Mouse (Mus musculus) heart, postnatal 25 days (tissue): Measurements from ENCODE around the gene Apex1. TPM values are rescaled to one million over a fixed set of nuclear protein-coding genes. Genes with fewer than 3 reads are reported as not detected.
"Not testable (repeated sequence)": the region's sequence is repeated elsewhere in the genome, so short reads cannot be mapped to it uniquely, and the experiment has no call there.

Experiments
- DNase-seq: peaks from one replicate; pipeline ENCODE4 v3.0.0; 2022; ENCODE audit warnings: low spot score
- intact Hi-C: fragments of 180-260 bp; cut with DNase I; formaldehyde crosslinking; loops from one replicate; pipeline ENCODE4 v1.15.1; 2025
- total RNA-seq, 2 experiments: library from RNA; stranded (reverse); gene quantifications; 2 replicates each; pipeline ENCODE4 v1.2.3; 2021

The Apex1 gene
- 10 to 100 TPM; 22.6 to 23.2 TPM for total RNA-seq

DNA sequence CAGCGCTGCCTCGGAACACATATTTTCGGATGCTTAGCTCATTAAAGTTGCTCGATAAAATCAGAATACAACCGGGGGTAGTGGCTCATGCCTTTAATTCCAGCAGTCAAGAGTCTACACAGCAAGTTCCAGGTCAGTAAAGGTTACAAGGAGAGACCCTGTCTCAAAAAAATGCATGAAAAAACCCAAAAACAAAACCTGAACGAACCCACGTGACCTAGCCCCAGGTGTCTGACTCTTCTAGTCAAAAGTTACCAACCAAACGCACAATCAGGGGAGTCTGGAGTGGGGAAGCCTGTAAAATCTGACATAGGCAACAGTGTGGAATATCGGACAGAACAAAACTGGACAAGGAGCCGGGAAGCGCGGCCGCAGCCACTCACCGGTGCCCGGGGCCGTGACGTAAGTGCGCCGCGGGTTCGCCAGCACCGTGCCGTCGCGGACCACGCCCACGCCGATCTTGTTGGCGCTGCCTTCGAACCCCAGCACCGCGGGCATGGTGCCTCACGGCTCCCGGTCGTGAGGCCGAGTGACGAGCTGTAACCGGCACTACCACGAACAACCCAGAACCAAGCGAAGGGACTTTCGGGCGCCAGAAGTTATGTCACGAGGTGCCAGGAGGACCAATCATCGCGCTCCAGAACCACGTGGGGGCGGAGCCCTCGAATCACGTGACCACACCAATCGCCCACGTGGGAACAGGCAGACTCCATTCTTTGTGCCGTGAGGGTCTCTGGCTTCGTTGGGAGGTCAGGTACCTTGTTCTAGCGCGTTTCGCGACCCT lies at the start of gene Apex1, which contains the start of gene Osgep:
Apex1 (plus strand) TSS at position 688 of the 784 bp plus-strand sequence.
Osgep (minus strand) TSS at position 613 of the 784 bp plus-strand sequence.
- DNase-seq: peak; percentile 93
- intact Hi-C loops: loop anchor here (5.0 kb wide), 3 partner anchors 52 to 163 kb away; partner anchors contain the start of genes Ccnb1ip1, Parp2 and Tep1

GRCm38 (mm10) chr14:50875175-50875574 lies 49.6 kb upstream of the Apex1 start:
- DNase-seq: no peak
- intact Hi-C loops: no loop called here

GRCm38 (mm10) chr14:50875591-50876230 lies 49.1 kb upstream of the Apex1 start:
- DNase-seq: no peak
- intact Hi-C loops: no loop called here

- intact Hi-C loops: no loop called here
- DNase-seq: no peak
Observed at GRCm38 (mm10) chr14:50876236-50876950, 48.4 kb upstream of the Apex1 start.

GRCm38 (mm10) chr14:50891621-50892020 lies 33.1 kb upstream of the Apex1 start:
- intact Hi-C loops: no loop called here
- no peak for DNase-seq

DNA sequence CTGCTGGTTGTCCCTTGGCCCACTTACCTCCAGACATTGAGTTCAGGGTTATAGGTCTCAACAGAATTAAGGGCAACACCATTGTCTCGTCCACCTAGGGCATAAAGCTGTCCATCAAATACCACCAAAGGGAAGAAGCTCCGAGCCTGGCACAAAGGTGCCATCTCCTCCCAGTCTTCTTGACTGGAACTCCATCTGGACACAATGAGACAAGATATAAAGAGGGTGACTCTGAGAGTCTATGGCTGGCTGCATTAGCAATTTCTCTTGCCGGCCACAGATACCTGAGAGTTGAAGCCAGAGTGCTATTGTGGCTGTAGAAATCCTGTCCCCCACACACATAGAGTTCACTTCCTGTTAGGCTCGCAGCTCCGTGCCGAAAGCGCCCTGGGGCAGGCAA lies 32.7 kb upstream of the Apex1 start:
- intact Hi-C loops: no loop called here
- no peak for DNase-seq

GRCm38 (mm10) chr14:50892541-50893459 lies 32.0 kb upstream of the Apex1 start:
- intact Hi-C loops: no loop called here
- no peak for DNase-seq

- intact Hi-C loops: no loop called here
- no peak for DNase-seq
Observed at GRCm38 (mm10) chr14:50895407-50895806, 29.4 kb upstream of the Apex1 start.

DNA sequence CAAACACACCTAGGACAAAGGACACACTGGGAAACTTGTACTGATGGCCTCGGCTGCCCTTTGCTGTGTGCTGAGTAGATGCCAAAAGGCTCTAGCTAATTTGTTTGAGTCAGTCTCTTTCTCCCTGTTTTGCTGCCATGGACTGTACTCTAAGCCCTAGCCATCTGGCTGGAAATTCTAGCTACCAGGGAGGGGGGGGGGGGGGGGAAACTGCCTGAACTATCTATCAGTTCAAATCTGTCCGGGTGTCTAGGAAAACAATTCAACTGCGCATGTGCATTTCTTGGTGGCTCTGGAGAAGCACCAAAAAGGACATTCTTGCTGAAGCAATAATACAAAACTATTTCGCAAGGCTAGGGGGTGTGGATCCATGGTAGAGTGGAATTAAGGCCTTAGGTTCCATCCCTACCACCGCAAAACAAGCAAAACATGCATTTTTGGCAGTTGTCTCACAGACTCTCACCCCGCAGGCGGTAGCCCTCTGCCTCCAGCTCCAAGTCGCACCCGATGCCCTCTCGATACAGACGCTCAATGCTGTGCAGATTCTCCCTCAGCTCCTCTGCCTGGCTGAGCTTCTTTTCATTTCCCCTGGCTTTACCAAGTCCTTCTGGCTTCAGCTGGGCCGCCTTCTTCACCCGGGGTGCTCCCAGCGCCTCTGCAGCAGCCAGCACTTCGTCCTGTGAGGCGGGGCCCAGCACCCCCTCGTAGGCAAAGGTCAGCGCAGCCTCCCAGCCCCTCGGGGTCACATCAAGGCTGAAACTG lies 28.6 kb upstream of the Apex1 start:
- DNase-seq: peak; percentile 66
- intact Hi-C loops: no loop called here

DNA sequence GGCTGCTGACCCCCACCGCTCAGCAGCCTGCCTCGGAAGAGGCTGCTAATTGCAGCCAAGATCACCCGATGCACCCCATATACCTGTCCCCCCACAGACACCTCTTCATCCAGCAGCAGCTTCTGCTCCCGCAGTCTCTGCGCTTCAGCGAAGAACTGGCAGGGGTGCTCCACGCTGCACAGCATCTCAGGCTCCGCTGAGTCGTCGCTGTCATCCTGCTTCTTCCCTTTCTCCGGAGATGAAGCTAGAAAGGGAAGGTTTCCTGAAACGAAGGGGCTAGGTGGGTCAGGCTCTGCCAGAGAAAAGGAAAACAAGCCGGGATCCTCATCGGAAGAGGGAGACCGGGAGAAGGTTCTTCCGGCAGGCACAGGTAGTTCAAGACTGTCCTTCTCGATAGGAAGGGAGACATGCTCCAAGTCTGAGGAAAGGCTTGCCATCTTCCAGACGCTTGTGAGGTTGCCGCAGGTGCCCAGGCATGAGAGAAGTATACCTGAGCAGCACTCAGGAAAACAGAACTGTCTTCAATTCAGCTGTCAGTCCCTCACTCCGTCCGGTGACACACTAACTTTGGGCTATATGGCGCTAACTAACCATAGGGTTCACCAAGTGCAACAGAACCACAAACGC lies 27.9 kb upstream of the Apex1 start:
- intact Hi-C loops: no loop called here
- no peak for DNase-seq

- intact Hi-C loops: no loop called here
- DNase-seq: no peak
Observed at GRCm38 (mm10) chr14:50897374-50897765, 27.4 kb upstream of the Apex1 start, which contains the start of gene Klhl33. Gene Klhl33 (minus strand): TSS chr14:50897507.

GRCm38 (mm10) chr14:50897992-50898391 lies 26.8 kb upstream of the Apex1 start:
- DNase-seq, intact Hi-C loops: not testable (repeated sequence)

GRCm38 (mm10) chr14:50903973-50904827 lies 20.6 kb upstream of the Apex1 start:
- no peak for DNase-seq

GRCm38 (mm10) chr14:50904828-50905129 lies 20.0 kb upstream of the Apex1 start:
- intact Hi-C loops: no loop called here
- DNase-seq: no peak

More at GRCm38 (mm10) chr14:50903973-50904827, 20.6 kb upstream of the Apex1 start:
- intact Hi-C loops: no loop called here

DNA sequence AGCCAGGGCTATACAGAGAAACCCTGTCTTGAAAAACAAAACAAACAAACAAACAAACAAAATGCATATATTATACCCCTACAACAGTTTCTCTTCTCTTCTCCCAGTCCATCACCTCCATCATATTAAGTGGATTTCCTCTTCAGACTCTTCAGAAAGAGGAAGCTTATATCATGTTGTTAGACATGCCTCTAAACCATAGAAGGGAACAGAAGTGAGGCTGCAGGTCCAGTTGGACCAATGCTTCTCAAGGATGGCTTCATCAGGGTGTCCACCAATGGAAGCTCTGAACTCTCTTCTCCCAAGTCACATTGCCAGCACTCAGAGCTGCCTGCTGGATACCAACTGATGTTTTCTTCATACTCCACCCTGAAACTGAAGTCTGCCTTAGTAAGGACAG lies 19.4 kb upstream of the Apex1 start:
- intact Hi-C loops, DNase-seq: not testable (repeated sequence)

DNA sequence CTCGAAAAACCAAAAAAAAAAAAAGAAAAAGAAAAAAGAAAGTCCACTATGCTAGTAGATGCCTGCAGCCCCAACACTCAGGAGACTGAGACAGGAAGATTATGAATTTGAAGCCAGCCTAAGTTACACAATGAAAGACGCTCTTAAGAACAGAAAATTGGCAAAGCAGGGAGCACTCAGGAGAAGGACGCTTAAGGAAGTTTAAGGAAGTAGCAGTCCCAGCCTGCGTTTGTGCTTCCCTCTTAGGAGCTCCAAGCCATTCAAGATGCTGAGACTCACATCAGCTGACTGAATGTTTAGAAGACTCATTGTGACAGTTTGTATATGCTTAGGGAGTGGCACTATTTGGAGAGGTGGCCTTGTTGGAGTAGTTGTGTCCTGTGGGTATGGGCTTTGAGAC lies 16.6 kb upstream of the Apex1 start:
- DNase-seq: no peak
- intact Hi-C loops: no loop called here

DNA sequence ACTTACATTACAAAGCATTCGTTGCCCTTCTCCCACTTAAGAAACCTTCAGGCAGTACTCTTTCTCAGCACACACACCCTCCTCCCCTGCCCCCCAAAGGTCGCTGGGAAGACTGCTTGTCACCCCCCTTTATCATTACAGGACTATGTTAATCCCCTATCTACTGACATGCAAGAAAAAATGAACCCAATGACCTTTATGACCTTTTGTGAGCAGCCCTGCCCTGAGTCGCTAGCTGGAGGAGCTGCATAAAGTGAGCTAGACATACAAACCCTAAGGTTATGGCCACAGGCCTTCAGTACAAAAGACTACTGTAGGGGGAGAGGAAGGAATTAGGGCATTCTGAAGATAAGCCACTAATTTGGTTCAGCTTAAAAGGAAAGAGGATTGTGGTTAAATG lies 13.4 kb upstream of the Apex1 start:
- no peak for DNase-seq
- intact Hi-C loops: no loop called here

- DNase-seq: not testable (repeated sequence)
- intact Hi-C loops: loop anchor here (5.0 kb wide), 1 partner anchor 51 kb away; the partner anchor contains the start of gene Tep1
Observed at GRCm38 (mm10) chr14:50923437-50923836, 1.3 kb upstream of the Apex1 start.
